Mouse (Mus musculus) Muller cell, postnatal 12 days (primary cell): ENCODE measurements around the gene Trim27.
A peak's percentile ranks its signal among the peaks of the same experiment; 100 is the strongest.

Source experiments
- DNase-seq: peaks from one replicate; pipeline ENCODE4 v3.0.0-alpha.2; 2015; ENCODE audit errors: inconsistent ontology term

Trim27 gene

GRCm38 (mm10) chr13:21221656-21222462, 42.6 kb downstream of the Trim27 start:
- DNase-seq: peak; percentile 36

- peak; percentile 90 for DNase-seq
Observed at GRCm38 (mm10) chr13:21222463-21223022, 43.3 kb downstream of the Trim27 start.

GRCm38 (mm10) chr13:21223242-21223655, 44.0 kb downstream of the Trim27 start:
- peak; percentile 12 for DNase-seq

GRCm38 (mm10) chr13:21224376-21224775, 45.1 kb downstream of the Trim27 start:
- DNase-seq: no peak

GRCm38 (mm10) chr13:21225206-21225605, 46.0 kb downstream of the Trim27 start:
- DNase-seq: no peak

GRCm38 (mm10) chr13:21226031-21226430, 46.8 kb downstream of the Trim27 start:
- no peak for DNase-seq

- peak; percentile 93 for DNase-seq
Observed at GRCm38 (mm10) chr13:21233732-21234705, 54.8 kb downstream of the Trim27 start.

GRCm38 (mm10) chr13:21236714-21237113, 57.5 kb downstream of the Trim27 start:
- DNase-seq: no peak

GRCm38 (mm10) chr13:21237161-21237560, 57.9 kb downstream of the Trim27 start:
- no peak for DNase-seq

- DNase-seq: peak; percentile 67
Observed at GRCm38 (mm10) chr13:21240788-21241187, 61.5 kb downstream of the Trim27 start.

- peak; percentile 24 for DNase-seq
Observed at GRCm38 (mm10) chr13:21242408-21243125, 63.3 kb downstream of the Trim27 start.

- no peak for DNase-seq
Observed at GRCm38 (mm10) chr13:21243196-21243595, 64.0 kb downstream of the Trim27 start.

GRCm38 (mm10) chr13:21244089-21244488, 64.8 kb downstream of the Trim27 start:
- no peak for DNase-seq
